Mouse (Mus musculus): ENCODE data around the gene Uba1.
A peak's percentile ranks its signal among the peaks of the same experiment; 100 is the strongest.

The Uba1 gene

GRCm38 (mm10) chrX:20658026-20658652, at the start of gene Uba1:
Uba1 (plus strand) TSS chrX:20658326.
- DNase-seq, result peak; percentile 74 to 79

GRCm38 (mm10) chrX:20608500-20608899, 49.6 kb upstream of the Uba1 start:
- no peak for DNase-seq

- DNase-seq, result no peak
Observed at GRCm38 (mm10) chrX:20616861-20617175, 41.3 kb upstream of the Uba1 start.

DNA sequence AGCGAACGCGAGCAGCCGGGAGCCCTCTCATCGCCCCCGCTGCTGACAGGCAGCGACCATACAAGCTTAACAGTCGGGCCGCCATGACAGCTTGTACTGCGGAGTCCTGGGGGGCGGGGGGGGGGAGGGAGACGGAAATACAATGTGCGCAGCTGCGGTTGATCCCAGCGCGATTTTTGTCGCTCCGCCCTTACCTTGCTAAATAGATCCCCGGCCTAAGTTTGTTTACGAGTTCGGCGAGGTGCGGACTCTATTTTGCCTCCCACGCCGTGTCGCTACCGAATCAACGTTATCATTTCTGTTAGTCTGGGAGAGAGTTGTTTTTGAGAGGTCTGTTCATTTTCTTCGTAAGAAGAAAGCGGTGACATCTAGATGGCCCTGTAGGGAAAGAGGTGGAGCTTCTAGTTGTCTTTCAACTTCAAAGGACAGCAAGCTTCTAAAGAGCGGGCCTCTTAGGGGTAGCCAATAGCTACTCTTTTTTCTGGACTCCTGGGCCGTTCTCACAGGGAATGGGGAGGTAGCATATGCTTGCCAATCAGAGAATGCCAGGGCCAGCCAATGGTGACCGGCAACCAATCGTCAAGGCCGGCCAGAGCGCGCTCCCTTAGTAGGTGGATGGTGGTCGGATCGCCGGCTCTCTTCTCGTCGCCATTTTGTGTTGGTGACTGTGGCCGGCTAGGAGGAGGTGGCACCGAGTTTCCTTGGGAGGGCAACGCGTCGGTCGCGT, 40.8 kb upstream of the Uba1 start, which contains the start of the genes Rbm10 and Ndufb11:
Gene Rbm10, plus strand, starts transcription at position 328 of the 727 bp plus-strand sequence.
Gene Ndufb11, minus strand, starts transcription at position 444 of the 727 bp plus-strand sequence.
- peak; percentile 88 for DNase-seq

GRCm38 (mm10) chrX:20617903-20618399, 40.2 kb upstream of the Uba1 start:
- peak; percentile 27 to 28 for DNase-seq

DNA sequence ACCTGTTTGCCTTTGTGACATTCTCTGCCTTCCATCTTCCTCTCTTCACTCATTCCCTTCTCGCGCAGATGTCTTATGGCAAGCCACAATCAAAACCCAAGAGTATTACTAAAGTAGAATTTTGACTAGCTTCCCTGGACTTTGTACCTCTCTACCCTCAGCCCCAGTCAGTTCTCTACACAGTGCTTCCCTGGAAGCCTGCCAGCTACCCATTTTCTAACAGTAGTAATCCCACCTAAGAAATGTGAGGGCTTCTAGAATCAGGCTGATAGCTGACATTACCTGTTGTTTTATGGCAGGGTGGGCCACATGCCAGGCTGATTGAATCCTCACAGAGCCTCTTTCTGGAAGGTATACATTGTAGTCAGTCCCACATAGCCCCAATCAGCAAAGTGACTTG, 20.0 kb upstream of the Uba1 start:
- no peak for DNase-seq

- DNase-seq, result no peak
Observed at GRCm38 (mm10) chrX:20644780-20645179, 13.3 kb upstream of the Uba1 start.

GRCm38 (mm10) chrX:20657593-20657992, 533 bp upstream of the Uba1 start:
- no peak for DNase-seq

DNA sequence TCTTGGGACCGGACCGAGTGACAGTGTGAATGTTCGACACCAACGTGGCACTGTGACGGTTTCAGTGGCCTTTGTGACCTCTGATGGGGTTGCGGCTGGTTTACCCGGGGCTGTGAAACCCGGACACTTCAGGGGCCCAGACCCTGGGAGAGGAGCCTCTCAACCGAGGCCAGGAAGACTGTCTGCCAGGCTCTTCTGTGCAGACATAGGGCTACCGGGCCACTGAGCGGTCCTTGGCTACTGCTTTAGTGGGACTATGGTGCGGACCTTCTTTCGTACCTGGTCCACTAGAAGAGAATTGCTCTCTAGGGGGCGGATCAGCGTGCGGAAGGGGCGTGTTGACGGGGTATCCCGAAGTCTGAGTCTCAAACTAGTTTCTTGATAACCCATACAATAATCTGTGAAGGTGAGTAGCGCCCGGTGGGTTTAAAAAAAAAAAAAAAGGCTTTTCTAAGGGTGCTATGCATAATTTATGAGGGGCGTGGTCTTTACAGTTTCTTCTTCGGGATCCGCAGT, 823 bp downstream of the Uba1 start:
- peak in 1 of 2 experiments; percentile 6 for DNase-seq

- no peak for DNase-seq
Observed at GRCm38 (mm10) chrX:20662317-20662715, 4.2 kb downstream of the Uba1 start.

DNA sequence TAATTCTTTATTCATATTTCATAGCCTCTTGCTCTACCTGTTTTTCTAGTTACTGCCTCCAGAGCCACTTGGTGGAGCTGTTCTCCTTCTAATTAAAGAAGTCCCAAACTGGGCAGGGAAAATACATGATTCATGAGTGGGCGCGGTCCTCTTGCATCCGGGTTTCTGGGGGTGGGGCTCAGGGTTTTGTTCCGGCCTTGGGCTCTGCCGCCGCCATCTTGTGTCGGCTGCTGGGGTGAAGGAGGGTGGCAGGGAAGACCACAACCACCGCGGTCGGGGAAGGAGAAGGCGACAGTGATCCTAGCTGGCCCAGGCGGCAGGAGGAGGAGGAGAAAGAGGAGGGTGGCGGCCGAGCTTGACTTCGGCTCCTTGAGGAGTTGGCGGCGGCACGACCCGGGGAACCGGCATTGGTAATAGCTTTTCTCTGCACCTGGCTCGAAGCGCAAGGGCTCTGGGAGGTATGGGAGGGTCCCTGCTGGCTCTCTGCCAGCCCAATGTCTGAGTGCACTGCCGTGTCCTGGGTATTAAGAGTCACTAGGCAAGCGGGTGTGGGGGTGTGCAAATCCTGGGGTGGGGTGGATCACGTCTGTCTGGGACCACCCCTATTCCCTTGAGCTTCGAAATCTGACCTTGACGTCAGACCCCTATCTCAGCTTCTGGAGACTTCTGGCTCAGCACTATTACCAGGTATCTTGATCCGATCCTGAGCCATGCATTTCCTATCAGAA, 4.8 kb downstream of the Uba1 start:
- peak; percentile 87 to 92 for DNase-seq

DNA sequence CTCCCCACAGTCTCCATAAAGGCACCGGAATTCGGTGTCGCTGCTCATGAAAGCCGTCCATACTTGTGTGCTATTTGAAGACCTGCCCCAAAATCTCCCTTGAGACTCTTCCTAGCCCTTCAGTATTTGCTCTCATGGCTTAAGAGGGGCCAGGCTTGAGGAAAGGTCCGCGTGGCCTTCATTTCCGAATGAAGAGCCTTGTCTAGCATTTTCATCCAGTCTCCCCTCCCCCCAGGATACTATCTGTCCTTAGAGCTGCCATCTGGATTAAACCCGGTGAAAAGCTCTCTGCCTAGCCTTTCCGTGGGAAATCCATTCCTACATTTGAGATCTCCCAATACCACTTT, 5.3 kb downstream of the Uba1 start:
- DNase-seq, result no peak

- peak; percentile 94 to 95 for DNase-seq
Observed at GRCm38 (mm10) chrX:20687519-20688067, 29.5 kb downstream of the Uba1 start, which contains the start of gene Cdk16. Cdk16 (plus strand) TSS chrX:20687954.

DNA sequence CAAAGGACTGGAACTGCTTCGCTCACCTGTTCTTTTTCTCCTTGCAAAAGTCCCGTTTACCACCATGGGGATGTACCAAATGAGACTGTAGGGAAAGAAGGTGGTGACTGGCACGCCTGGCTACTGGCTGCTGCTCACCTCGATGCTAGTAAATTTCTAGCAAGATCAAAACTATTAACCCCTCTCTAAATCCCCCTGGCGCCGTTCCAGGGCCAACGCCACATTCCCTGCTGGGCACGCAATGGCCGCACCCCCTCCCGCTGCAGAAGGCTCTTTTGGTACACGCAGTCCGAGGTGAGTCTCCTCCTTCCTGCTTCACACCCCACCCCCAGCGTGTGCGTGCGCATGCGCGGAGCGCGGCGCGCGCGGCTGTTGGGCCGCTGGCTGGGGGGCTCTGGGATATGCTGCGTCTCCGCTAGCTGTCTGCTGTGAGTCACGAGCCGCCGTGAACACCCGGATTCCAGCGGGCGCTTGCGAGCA, 30.0 kb downstream of the Uba1 start:
- DNase-seq, result peak; percentile 82 to 85

DNA sequence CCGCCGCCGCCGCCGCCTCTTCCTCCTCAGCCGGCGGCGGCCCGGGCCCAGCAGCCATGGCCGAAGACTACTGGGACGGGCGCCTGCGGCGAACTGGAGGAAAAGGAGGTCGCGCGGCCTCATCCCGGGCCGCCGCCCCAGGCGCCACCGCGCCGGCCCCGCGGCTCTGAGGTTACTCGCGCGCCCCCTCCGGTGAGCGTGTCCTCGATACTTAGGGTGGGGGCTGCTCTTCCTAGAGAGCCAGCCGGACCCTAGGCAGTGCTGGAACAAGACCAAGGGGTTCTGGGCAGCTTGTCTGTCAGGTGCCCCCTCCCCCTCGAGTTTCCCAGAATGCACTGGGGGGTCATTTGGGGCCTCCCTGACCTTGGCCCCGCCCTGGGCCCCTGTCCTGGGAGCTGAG, 30.5 kb downstream of the Uba1 start:
- peak; percentile 56 to 70 for DNase-seq

- no peak for DNase-seq
Observed at GRCm38 (mm10) chrX:20691566-20691965, 33.4 kb downstream of the Uba1 start.

DNA sequence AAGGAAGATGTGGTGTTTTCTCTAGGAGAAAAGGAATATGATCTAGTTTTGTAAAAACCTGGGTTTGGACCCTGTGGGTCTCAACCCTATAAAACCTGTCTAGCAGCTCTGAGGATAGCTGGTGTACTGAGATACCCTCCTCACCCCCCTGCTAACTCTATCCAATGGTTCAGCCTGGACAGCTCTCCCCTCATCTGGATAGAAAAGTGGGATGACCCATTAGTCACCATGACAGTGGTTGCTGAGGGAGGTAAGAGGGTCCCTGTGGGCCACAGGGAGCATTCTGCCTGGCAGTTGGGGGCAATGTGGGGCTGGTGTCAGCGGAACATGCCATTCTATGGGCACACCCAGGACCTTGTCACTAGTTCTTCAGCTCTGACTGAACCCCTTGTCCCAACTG, 34.5 kb downstream of the Uba1 start:
- DNase-seq, result no peak

DNA sequence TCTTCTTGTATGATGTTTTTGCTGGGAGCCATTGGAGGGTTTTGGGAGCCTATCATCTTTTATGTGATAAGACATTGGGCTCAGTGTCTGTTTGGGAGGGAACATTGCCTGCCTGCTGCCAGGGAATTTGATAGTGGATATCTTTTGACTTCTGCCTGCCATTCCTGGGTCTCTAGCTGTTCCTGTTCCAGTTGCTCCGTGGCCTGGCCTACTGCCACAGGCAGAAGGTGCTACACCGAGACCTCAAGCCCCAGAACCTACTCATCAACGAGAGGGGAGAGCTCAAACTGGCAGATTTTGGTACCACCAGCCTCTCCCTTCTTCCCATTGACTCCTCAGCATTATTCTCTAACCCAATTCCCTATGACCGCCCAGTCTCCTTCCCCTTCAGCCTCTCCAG, 37.7 kb downstream of the Uba1 start:
- DNase-seq, result no peak

DNA sequence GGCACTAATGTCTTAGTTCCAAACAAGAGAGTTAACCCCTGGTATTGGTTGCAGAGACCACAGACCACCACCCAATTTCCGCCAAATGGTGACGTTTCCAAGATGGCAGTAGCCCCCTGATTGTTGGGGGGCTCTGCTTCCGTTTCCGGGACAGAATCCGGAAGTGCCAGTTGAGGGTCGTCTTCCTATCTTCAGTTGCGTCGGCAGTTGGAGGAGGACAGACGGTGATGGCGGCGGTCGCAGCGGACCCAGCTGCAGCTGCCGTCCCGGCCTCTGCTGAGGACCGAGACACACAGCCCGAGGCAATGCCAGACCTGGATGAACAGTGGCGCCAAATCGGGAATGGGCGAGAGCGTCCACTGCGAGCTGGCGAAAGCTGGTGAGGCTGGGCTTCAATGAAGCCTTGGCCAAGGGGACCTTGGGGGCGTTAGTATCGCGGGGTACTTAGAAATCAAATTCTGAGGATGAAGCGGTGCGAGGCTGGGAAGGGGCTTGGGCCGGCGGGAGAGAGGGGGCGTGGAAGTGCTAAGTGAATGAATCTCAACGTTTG, 45.7 kb downstream of the Uba1 start, which contains the start of gene Usp11:
Gene Usp11, plus strand, starts transcription at position 166 of the 550 bp plus-strand sequence.
- no peak for DNase-seq

GRCm38 (mm10) chrX:20704295-20705082, 46.4 kb downstream of the Uba1 start:
- DNase-seq, result peak; percentile 87 to 89

- no peak for DNase-seq
Observed at GRCm38 (mm10) chrX:20705083-20705402, 46.9 kb downstream of the Uba1 start.

- DNase-seq, result no peak
Observed at GRCm38 (mm10) chrX:20728681-20729080, 70.6 kb downstream of the Uba1 start.

All from lung, adult 18-20 months (tissue).